Mouse (Mus musculus) heart, postnatal 36 days (tissue): ENCODE data around the gene Gm4216. TPM values are rescaled to one million over a fixed set of nuclear protein-coding genes. Genes with fewer than 3 reads are reported as not detected.
"Not testable (repeated sequence)": the region's sequence is repeated elsewhere in the genome, so short reads cannot be mapped to it uniquely, and the experiment has no call there.

Experiments used
- DNase-seq, 2 experiments: peaks; one replicate each; pipeline ENCODE4 v3.0.0; 2021 to 2022
- intact Hi-C: fragments of 180-260 bp; cut with DNase I; formaldehyde crosslinking; loops from one replicate; pipeline ENCODE4 v1.15.1; 2025
- total RNA-seq, 2 experiments: library from RNA; stranded (reverse); gene quantifications; 2 replicates each; pipeline ENCODE4 v1.2.3; 2021

The Gm4216 gene
- total RNA-seq = not detected

- intact Hi-C loops, DNase-seq: not testable (repeated sequence)
Measured at GRCm38 (mm10) chr7:23019823-23020222, at the start of gene Gm4216. TSS of gene Gm4216 (minus strand) at chr7:23019923.

- intact Hi-C loops, DNase-seq: not testable (repeated sequence)
Measured at GRCm38 (mm10) chr7:23067356-23067755, 47.6 kb upstream of the Gm4216 start, which contains the start of gene Gm8720. TSS of gene Gm8720 (minus strand) at chr7:23067456.

GRCm38 (mm10) chr7:23055240-23055639 lies 35.5 kb upstream of the Gm4216 start, which contains the start of gene Vmn1r163:
TSS of gene Vmn1r163 (plus strand) at chr7:23055540.
- intact Hi-C loops, DNase-seq: not testable (repeated sequence)

- intact Hi-C loops, DNase-seq: not testable (repeated sequence)
Measured at GRCm38 (mm10) chr7:22984573-22984972, 35.1 kb downstream of the Gm4216 start, which contains the start of gene Gm4214. TSS of gene Gm4214 (minus strand) at chr7:22984673.

Other genes with a start within 250 kb of the Gm4216 start
- not detected for gene Vmn1r158, start 229.1 kb downstream of the Gm4216 start, total RNA-seq
- gene Vmn1r159, start 176.3 kb downstream of the Gm4216 start, total RNA-seq = not detected
- gene Vmn1r160, start 148.7 kb downstream of the Gm4216 start, total RNA-seq = not detected
- gene Gm4214, start 35.2 kb downstream of the Gm4216 start, total RNA-seq = not detected
- not detected for gene Vmn1r163, start 35.6 kb upstream of the Gm4216 start, total RNA-seq
- not detected for gene Gm8720, start 47.5 kb upstream of the Gm4216 start, total RNA-seq
- not detected for gene Gm10662, start 124.6 kb upstream of the Gm4216 start, total RNA-seq
- not detected for gene Vmn1r165, start 197.4 kb upstream of the Gm4216 start, total RNA-seq
- gene Vmn1r166, start 231.8 kb upstream of the Gm4216 start, total RNA-seq = not detected